Mouse (Mus musculus) neural tube, embryonic 15.5 days (tissue): Measurements from ENCODE around the gene Elk1. TPM values are rescaled to one million over a fixed set of nuclear protein-coding genes. Genes with fewer than 3 reads are reported as not detected.

ENCODE experiments used
- ATAC-seq: fragments of 200-750 bp; cut with Nextera tagmentation; 2 replicates; pipeline ENCODE4 v1.8.0; 2017; ENCODE audit warnings: mild to moderate bottlenecking, moderate TSS enrichment, moderate library complexity; ENCODE audit not compliant: low FRiP score
- H3K27ac ChIP-seq: fragments of 300-500 bp; sonication (generic); replicated peaks from 2 replicates; pipeline ENCODE4 v1.5.1; 2015; ENCODE audit warnings: mild to moderate bottlenecking, inconsistent platforms
- H3K27me3 ChIP-seq: fragments of 300-500 bp; sonication (generic); replicated peaks from 2 replicates; pipeline ENCODE4 v1.6.1; 2015; ENCODE audit warnings: inconsistent platforms
- H3K36me3 ChIP-seq: fragments of 300-500 bp; sonication (generic); 2 replicates; pipeline ENCODE4 v1.6.1; 2015; ENCODE audit warnings: inconsistent platforms
- H3K4me1 ChIP-seq: fragments of 300-500 bp; sonication (generic); 2 replicates; pipeline ENCODE4 v1.6.1; 2015; ENCODE audit warnings: inconsistent platforms
- H3K4me2 ChIP-seq: fragments of 300-500 bp; sonication (generic); 2 replicates; pipeline ENCODE4 v1.6.1; 2015; ENCODE audit warnings: inconsistent platforms, mild to moderate bottlenecking, moderate library complexity
- H3K4me3 ChIP-seq: fragments of 300-500 bp; sonication (generic); replicated peaks from 2 replicates; pipeline ENCODE4 v1.5.1; 2015; ENCODE audit warnings: mild to moderate bottlenecking, inconsistent platforms
- H3K9ac ChIP-seq: fragments of 300-500 bp; sonication (generic); replicated peaks from 2 replicates; pipeline ENCODE4 v1.6.1; 2015; ENCODE audit warnings: mild to moderate bottlenecking, inconsistent platforms
- H3K9me3 ChIP-seq: fragments of 300-500 bp; sonication (generic); replicated peaks from 2 replicates; pipeline ENCODE4 v1.6.1; 2016; ENCODE audit warnings: inconsistent platforms
- WGBS: fragments of 180-500 bp; shearing (Covaris S2); methylation state at CpG from one replicate; pipeline ENCODE4 v1.1.7; 2015; ENCODE audit warnings: mixed read lengths; 5-methylcytosine and 5-hydroxymethylcytosine counted together
- polyA plus RNA-seq: library from polyadenylated mRNA; unstranded; fragments of >200 nt; fragmentation: Nextera tagmentation; extraction: Ambion mirVana; gene quantifications from 2 replicates; pipeline ENCODE4 v1.2.1, GENCODE M21; 2015

Gene Elk1
- polyA plus RNA-seq = 16.5 and 16.6 TPM in 2 replicates

GRCm38 (mm10) chrX:20950191-20950880, at the start of gene Elk1:
Gene Elk1, minus strand, starts transcription at chrX:20950608.
- 12% methylated on average over 23 of the region's 30 CpGs for WGBS
- peak; percentile 97 for ATAC-seq
- H3K9ac ChIP-seq = peak within 1 kb of the TSS; percentile 67

DNA sequence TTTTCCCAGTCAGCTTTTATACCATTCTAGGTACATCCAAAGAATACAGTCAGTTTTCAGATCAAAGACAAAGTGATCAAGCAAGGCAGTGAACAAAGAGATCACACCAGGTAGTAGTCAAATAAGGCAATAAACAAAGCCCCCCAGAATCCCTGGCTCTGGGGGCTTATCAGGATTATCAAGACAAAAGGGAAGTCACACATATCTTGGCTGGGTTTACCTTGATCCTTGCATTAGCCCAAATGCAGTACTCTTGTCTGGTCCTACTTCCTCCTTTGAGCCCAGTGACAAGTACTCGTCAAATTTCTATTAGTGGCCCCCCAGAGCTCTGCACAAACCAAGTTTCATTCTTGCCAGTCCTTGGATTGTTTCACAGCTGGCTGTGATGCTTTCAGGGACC, 30.5 kb upstream of the Elk1 start:
- 77% methylated on average over 1 of the region's 1 CpGs for WGBS
- no peaks in the 10 kb centered on the region for H3K27me3 ChIP-seq
- no peaks in the 10 kb centered on the region; the same call in 1 of the 2 replicates for H3K36me3 ChIP-seq
- H3K4me2 ChIP-seq = no peak overlapping the region
- H3K9ac ChIP-seq = no peak overlapping the region
- H3K27ac ChIP-seq = no peak overlapping the region
- H3K9me3 ChIP-seq = no peaks in the 10 kb centered on the region
- no peak for ATAC-seq
- no peak overlapping the region for H3K4me3 ChIP-seq
- no peaks in the 10 kb centered on the region for H3K4me1 ChIP-seq

More at GRCm38 (mm10) chrX:20950191-20950880, at the start of gene Elk1:
- H3K27me3 ChIP-seq = no peaks in the 10 kb centered on the region
- H3K4me2 ChIP-seq = peak within 1 kb of the TSS; percentile 55
- H3K36me3 ChIP-seq = no peaks in the 10 kb centered on the region
- peaks cover 18% of the 10 kb centered on the region; the same call in 1 of the 2 replicates for H3K4me1 ChIP-seq
- peak within 1 kb of the TSS; percentile 60 for H3K4me3 ChIP-seq
- peak within 1 kb of the TSS; percentile 85 for H3K27ac ChIP-seq
- H3K9me3 ChIP-seq = no peaks in the 10 kb centered on the region

DNA sequence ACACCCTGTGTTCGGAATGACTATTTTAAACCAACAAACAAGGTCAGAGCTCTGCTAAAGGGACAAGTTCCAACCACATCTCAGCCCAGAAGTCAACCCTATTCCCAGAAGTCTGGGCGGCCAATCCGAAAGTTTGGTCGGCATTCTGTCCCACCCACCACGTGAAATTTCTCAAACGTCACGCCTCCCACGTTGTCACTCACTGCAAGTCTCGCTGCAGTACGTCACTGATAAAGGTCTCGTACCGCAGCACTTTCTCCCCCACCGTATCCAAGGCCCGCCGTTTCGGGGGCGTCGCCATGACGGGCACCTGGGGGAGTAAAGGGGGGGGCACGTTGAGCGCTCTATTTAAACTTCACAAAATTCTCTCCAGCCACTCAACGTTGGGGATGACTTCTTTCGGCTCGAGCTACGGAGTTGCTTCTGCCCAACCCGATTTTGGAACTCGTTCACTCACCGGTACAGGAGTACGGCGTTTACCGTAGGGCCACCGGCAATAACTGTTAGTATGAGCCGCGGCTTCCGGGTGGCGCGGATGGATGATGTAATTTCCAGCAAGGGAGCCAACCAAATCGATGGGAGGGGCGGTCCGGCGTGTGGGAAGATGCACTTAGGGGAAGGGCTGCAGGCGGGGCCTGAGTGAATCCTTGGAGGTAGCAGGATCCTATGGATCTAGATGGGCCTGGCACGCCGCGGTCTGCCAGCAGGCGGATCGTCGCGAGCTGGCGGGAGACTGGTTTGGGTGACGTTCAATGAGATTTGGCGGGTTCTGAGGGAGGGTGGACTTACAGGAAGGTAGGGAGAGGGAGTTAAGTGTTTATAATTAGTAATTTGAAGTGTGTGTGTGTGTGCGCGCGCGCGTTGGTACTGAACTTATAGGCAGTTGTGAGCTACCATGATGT, 11.3 kb upstream of the Elk1 start, which contains the start of gene Uxt:
Uxt (minus strand) TSS at position 541 of the 902 bp plus-strand sequence.
- H3K36me3 ChIP-seq = no peaks in the 10 kb centered on the region; the same call in 1 of the 2 replicates
- peak within 1 kb of the TSS; percentile 50 for H3K4me3 ChIP-seq
- no peaks in the 10 kb centered on the region for H3K9me3 ChIP-seq
- WGBS = 22% methylated on average over 57 of the region's 57 CpGs
- peak; percentile 96 for ATAC-seq
- H3K9ac ChIP-seq = peak within 1 kb of the TSS; percentile 45
- peak within 1 kb of the TSS; percentile 52 for H3K4me2 ChIP-seq
- H3K27ac ChIP-seq = peak within 1 kb of the TSS; percentile 82
- H3K27me3 ChIP-seq = no peaks in the 10 kb centered on the region
- peaks cover 2% of the 10 kb centered on the region; the same call in 1 of the 2 replicates for H3K4me1 ChIP-seq

- no peak for ATAC-seq
- H3K27me3 ChIP-seq = no peaks in the 10 kb centered on the region
- H3K9ac ChIP-seq = no peak overlapping the region
- peaks cover 16% of the 10 kb centered on the region; the same call in 1 of the 2 replicates for H3K4me1 ChIP-seq
- no peak overlapping the region for H3K4me2 ChIP-seq
- H3K36me3 ChIP-seq = no peaks in the 10 kb centered on the region
- no peaks in the 10 kb centered on the region for H3K9me3 ChIP-seq
- H3K4me3 ChIP-seq = no peak overlapping the region
- WGBS = 11% methylated on average over 4 of the region's 4 CpGs
- H3K27ac ChIP-seq = no peak overlapping the region
Observed at GRCm38 (mm10) chrX:20946055-20946454, 4.4 kb downstream of the Elk1 start.

GRCm38 (mm10) chrX:20931963-20932362, 18.4 kb downstream of the Elk1 start:
- H3K27me3 ChIP-seq = no peaks in the 10 kb centered on the region
- H3K36me3 ChIP-seq = peaks cover 22% of the 10 kb centered on the region
- no peaks in the 10 kb centered on the region for H3K9me3 ChIP-seq
- no peak overlapping the region for H3K9ac ChIP-seq
- no peaks in the 10 kb centered on the region for H3K4me1 ChIP-seq
- no peak for ATAC-seq
- H3K27ac ChIP-seq = no peak overlapping the region
- H3K4me3 ChIP-seq = no peak overlapping the region
- 88% methylated on average over 1 of the region's 1 CpGs for WGBS
- H3K4me2 ChIP-seq = no peak overlapping the region

GRCm38 (mm10) chrX:20931364-20931763, 19.0 kb downstream of the Elk1 start, which contains the start of gene Cfp:
Gene Cfp, minus strand, starts transcription at chrX:20931555.
- Histone ChIP-seq H3K9ac (no peak within 1 kb of the TSS), H3K4me1 (no peaks in the 10 kb centered on the region), H3K9me3 (no peaks in the 10 kb centered on the region), H3K27me3 (no peaks in the 10 kb centered on the region), H3K4me2 (no peak within 1 kb of the TSS), H3K4me3 (no peak within 1 kb of the TSS), H3K27ac (no peak within 1 kb of the TSS), H3K36me3 (peaks cover 16% of the 10 kb centered on the region)
- ATAC-seq = no peak
- 82% methylated on average over 1 of the region's 1 CpGs for WGBS

DNA sequence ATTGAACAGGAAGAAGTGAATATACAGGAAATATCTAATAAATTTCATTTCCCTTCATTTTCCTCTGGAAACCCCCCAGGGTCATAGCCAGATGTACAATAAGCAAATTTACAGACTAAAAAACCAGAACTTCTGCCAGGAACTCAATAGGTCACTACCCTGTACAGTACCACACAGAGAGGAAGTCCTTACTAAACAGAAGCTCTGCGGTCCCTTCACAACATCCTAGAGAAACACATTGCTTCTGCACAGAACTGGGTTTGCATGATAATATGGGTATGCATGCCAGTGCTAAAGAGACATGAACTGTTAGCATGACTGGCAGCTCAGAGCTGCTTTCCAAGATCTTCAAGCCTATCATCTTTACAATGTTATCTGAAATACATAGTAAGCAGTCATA, 20.5 kb downstream of the Elk1 start:
- Histone ChIP-seq H3K9me3 (no peaks in the 10 kb centered on the region), H3K9ac (no peak overlapping the region), H3K4me3 (no peak overlapping the region), H3K27me3 (no peaks in the 10 kb centered on the region), H3K4me1 (no peaks in the 10 kb centered on the region), H3K27ac (no peak overlapping the region), H3K36me3 (peaks cover 5% of the 10 kb centered on the region; the same call in 1 of the 2 replicates), H3K4me2 (no peak overlapping the region)
- WGBS = 92% methylated on average over 1 of the region's 1 CpGs
- ATAC-seq = no peak

DNA sequence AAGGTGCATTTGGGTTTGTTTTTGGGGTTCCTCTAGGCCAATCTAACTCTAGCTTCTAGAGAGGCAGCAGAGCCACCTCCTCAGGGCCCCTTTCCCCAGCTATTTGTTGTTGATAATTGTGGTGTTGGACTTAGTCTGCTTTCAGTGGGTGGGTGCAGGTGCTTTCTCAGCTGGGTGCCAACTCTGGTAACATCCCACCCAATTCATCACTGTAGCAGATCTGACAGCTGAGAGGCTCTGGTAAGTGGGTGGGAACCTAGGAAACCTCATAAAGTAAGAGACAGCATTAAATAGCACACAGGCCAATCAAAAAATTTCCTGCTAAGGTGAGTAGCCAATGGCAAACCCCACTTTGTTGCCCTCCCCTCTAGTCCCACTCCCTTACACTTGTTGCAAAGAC, 25.4 kb downstream of the Elk1 start:
- no peak overlapping the region for H3K27ac ChIP-seq
- H3K4me3 ChIP-seq = no peak overlapping the region
- no peak for ATAC-seq
- peaks cover 5% of the 10 kb centered on the region; the same call in 1 of the 2 replicates for H3K36me3 ChIP-seq
- no peak overlapping the region for H3K4me2 ChIP-seq
- H3K27me3 ChIP-seq = no peaks in the 10 kb centered on the region
- no peaks in the 10 kb centered on the region for H3K4me1 ChIP-seq
- no peak overlapping the region for H3K9ac ChIP-seq
- H3K9me3 ChIP-seq = no peaks in the 10 kb centered on the region

GRCm38 (mm10) chrX:20923506-20923905, 26.9 kb downstream of the Elk1 start:
- Histone ChIP-seq H3K27me3 (no peaks in the 10 kb centered on the region), H3K27ac (no peak overlapping the region), H3K4me2 (no peak overlapping the region), H3K9me3 (no peaks in the 10 kb centered on the region), H3K4me3 (no peak overlapping the region), H3K36me3 (peaks cover 5% of the 10 kb centered on the region; the same call in 1 of the 2 replicates), H3K4me1 (0 out of 2 replicates have a peak, but pooled peaks cover 6% of the 10 kb centered on the region), H3K9ac (no peak overlapping the region)
- no peak for ATAC-seq
- 52% methylated on average over 1 of the region's 1 CpGs for WGBS

DNA sequence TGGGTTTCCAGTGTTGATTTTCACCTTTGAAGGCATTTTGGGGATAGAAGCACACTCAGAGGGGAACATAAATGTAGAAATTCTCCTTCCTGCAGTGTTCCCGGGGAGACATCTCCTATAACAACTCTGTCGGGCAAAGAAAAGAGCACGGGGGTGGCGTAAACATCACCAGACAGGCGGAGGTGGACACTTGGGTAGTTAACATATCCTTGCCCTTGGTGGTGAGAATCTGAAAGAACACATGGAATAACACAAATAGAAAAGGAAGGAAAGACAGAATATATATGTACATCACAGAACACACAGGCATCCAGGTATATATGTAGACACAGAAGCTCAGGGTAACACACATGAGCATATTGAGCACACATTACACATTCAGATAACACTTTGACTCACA, 29.0 kb downstream of the Elk1 start:
- peaks cover 9% of the 10 kb centered on the region; the same call in 1 of the 2 replicates for H3K4me1 ChIP-seq
- peak overlapping the region; percentile 59 for H3K4me2 ChIP-seq
- H3K9me3 ChIP-seq = no peaks in the 10 kb centered on the region
- ATAC-seq = peak; percentile 39
- peak overlapping the region; percentile 57 for H3K4me3 ChIP-seq
- 48% methylated on average over 5 of the region's 5 CpGs for WGBS
- H3K27ac ChIP-seq = peak overlapping the region; percentile 66
- no peak overlapping the region for H3K9ac ChIP-seq
- no peaks in the 10 kb centered on the region for H3K36me3 ChIP-seq
- H3K27me3 ChIP-seq = no peaks in the 10 kb centered on the region

DNA sequence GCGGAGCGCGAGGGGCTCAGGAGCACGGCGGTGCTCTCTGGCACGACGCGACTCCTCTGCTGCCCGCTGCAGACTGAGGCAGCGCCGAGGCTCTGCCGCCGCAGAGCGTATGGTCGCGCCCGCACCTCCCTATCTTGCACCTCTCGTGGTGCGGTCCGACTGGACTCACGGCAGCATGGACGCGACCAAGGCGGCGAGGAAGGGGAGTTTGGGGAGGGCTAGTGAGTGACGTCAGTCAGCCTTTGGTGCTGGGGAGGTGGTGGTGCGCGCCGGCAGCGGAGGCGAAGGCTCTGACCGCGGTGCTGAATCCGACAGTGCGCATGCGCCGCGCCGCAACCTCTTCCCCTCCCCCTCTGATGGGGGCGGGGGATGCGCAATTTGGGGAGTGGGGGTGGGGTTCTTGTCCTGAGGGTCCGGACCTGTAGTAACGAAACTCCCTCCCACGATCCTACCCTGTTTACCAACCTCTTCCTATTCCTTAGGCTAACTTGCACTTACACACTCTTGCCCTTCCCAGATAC, 29.5 kb downstream of the Elk1 start, which contains the start of gene Syn1:
Syn1 (minus strand) TSS at position 161 of the 521 bp plus-strand sequence.
- H3K4me2 ChIP-seq = peak within 1 kb of the TSS; percentile 59
- 13% methylated on average over 41 of the region's 44 CpGs for WGBS
- no peaks in the 10 kb centered on the region for H3K27me3 ChIP-seq
- H3K27ac ChIP-seq = peak within 1 kb of the TSS; percentile 81
- H3K36me3 ChIP-seq = no peaks in the 10 kb centered on the region
- peaks cover 9% of the 10 kb centered on the region; the same call in 1 of the 2 replicates for H3K4me1 ChIP-seq
- peak within 1 kb of the TSS; percentile 59 for H3K9ac ChIP-seq
- peak; percentile 96 for ATAC-seq
- peak within 1 kb of the TSS; percentile 57 for H3K4me3 ChIP-seq
- H3K9me3 ChIP-seq = no peaks in the 10 kb centered on the region
